Mouse (Mus musculus) neural tube, embryonic 11.5 days (tissue): ENCODE results near the gene Hfe. TPM values are rescaled to one million over a fixed set of nuclear protein-coding genes. Genes with fewer than 3 reads are reported as not detected.
"Not testable (repeated sequence)": the region's sequence is repeated elsewhere in the genome, so short reads cannot be mapped to it uniquely, and the experiment has no call there.

Source experiments
- ATAC-seq: fragments of 200-750 bp; cut with Nextera tagmentation; 2 replicates; pipeline ENCODE4 v1.8.0; 2017; ENCODE audit warnings: moderate number of reproducible peaks, mild to moderate bottlenecking, moderate TSS enrichment, moderate library complexity; ENCODE audit not compliant: insufficient read depth, low FRiP score, low TSS enrichment
- DNase-seq: peaks from one replicate; pipeline ENCODE4 v3.0.0-alpha.2; 2015; ENCODE audit warnings: low spot score
- H3K27ac ChIP-seq: fragments of 300-500 bp; sonication (generic); 2 replicates; pipeline ENCODE4 v1.5.1; 2014; ENCODE audit warnings: low read depth, mild to moderate bottlenecking, low read length
- H3K27me3 ChIP-seq: fragments of 300-500 bp; sonication (generic); 2 replicates; pipeline ENCODE4 v1.6.1; 2014; ENCODE audit warnings: mild to moderate bottlenecking, low read length, mixed read lengths; ENCODE audit not compliant: control insufficient read depth, insufficient read depth
- H3K36me3 ChIP-seq: fragments of 300-500 bp; sonication (generic); 2 replicates; pipeline ENCODE4 v1.6.1; 2014; ENCODE audit warnings: mild to moderate bottlenecking, low read length, moderate library complexity, mixed read lengths; ENCODE audit not compliant: control insufficient read depth, insufficient read depth
- H3K4me1 ChIP-seq: fragments of 300-500 bp; sonication (generic); 2 replicates; pipeline ENCODE4 v1.6.1; 2014; ENCODE audit warnings: low read length, mixed read lengths; ENCODE audit not compliant: control insufficient read depth, insufficient read depth
- H3K4me2 ChIP-seq: fragments of 300-500 bp; sonication (generic); 2 replicates; pipeline ENCODE4 v1.6.1; 2014; ENCODE audit warnings: low read depth, mild to moderate bottlenecking, moderate library complexity
- H3K4me3 ChIP-seq: fragments of 300-500 bp; sonication (generic); 2 replicates; pipeline ENCODE4 v1.5.1; 2014; ENCODE audit warnings: low read depth, low read length
- H3K9ac ChIP-seq: fragments of 300-500 bp; sonication (generic); 2 replicates; pipeline ENCODE4 v1.6.1; 2014; ENCODE audit warnings: mild to moderate bottlenecking, low read length
- H3K9me3 ChIP-seq: fragments of 300-500 bp; sonication (generic); 2 replicates; pipeline ENCODE4 v1.6.1; 2016; ENCODE audit warnings: low read length; ENCODE audit not compliant: control insufficient read depth
- WGBS: fragments of 180-500 bp; shearing (Covaris S2); extraction: QIAGEN DNeasy Blood & Tissue Kit; methylation state at CpG from one replicate; pipeline ENCODE4 v1.1.7; 2014; 5-methylcytosine and 5-hydroxymethylcytosine counted together
- polyA plus RNA-seq: library from polyadenylated mRNA; unstranded; fragments of >200 nt; fragmentation: Nextera tagmentation; extraction: Ambion mirVana; gene quantifications from 2 replicates; pipeline ENCODE4 v1.2.1, GENCODE M21; 2014

Hfe gene
- polyA plus RNA-seq, 1 experiment from 2014 or later, result 3.3 TPM

DNA sequence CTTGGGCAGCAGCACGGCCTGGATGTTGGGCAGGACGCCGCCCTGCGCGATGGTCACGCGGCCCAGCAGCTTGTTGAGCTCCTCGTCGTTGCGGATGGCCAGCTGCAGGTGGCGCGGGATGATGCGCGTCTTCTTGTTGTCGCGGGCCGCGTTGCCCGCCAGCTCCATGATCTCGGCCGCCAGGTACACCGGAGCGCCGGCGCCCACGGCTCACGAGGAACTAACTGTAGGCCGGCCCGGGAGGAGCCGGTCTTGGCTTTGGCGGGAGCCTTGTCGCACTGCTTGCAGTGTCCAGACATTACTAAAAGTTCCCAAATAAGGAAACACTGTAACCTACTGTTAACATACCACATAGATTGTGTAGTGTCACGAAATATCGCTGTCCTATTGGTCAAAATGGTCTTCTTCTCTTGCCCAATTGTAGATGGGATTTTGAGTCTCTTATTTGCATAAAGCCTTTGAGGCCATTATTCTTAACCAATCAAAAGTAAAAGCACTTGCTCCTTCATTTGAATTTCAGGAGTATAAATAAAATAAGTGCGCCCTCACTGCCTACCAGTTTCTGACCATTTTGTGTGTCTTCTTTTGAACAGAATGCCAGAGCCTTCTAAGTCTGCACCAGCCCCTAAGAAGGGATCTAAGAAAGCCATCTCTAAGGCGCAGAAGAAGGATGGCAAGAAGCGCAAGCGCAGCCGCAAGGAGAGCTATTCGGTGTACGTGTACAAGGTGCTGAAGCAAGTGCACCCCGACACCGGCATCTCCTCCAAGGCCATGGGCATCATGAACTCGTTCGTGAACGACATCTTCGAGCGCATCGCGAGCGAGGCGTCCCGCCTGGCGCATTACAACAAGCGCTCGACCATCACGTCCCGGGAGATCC, 35.8 kb upstream of the Hfe start, which contains the start of gene Hist1h2bb:
Gene Hist1h2bb, plus strand, starts transcription at position 534 of the 880 bp plus-strand sequence.
- not testable (repeated sequence) for H3K27me3 ChIP-seq, H3K36me3 ChIP-seq, H3K9me3 ChIP-seq
- Histone ChIP-seq H3K4me1 (peaks cover 13% of the 10 kb centered on the region; the same call in 1 of the 2 replicates), H3K4me3 (peak within 1 kb of the TSS; percentile 36), H3K9ac (peak within 1 kb of the TSS; percentile 63), H3K4me2 (peak within 1 kb of the TSS; percentile 58), H3K27ac (peak within 1 kb of the TSS; percentile 98)
- under 1% methylated on average over 36 of the region's 58 CpGs for WGBS
- DNase-seq (peak; percentile 82), ATAC-seq (peak; percentile 89)

DNA sequence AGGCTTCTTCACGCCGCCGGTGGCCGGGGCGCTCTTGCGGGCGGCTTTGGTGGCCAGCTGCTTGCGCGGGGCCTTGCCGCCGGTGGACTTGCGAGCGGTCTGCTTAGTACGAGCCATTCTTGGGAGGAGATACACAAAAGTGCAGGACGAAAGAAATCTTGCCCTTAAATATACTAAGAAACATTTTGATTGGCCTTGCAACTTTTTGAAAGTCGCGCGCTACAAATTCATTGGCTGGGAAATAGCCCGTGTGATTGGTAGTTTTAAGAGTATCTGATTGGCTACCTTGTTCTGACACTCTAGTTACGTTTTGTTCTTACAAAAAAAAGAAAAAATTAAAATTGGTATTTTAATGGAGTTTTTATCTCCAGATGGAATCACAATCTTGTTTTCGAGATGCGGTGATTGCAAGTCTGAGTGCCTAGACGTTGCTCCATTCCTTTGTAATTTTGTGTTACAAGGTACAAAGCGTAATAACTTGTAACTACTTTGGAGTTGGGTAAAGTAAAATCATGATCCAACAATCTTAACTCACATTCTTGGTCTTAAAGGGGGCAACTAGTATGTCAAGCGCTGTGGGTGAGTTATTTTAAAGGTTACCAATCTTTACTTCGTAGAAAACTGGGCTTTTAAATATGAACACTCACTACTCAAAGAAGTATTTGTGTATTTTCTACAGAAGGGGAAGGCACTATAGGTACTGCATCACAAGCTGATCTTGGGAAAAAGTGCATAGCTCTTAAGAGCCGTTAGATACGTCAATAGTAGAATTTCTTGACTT, 34.9 kb upstream of the Hfe start, which contains the start of gene Hist1h3c:
Gene Hist1h3c, minus strand, starts transcription at position 222 of the 781 bp plus-strand sequence.
- H3K4me2 ChIP-seq, result peak within 1 kb of the TSS; percentile 58
- peak within 1 kb of the TSS; percentile 98 for H3K27ac ChIP-seq
- peaks cover 13% of the 10 kb centered on the region; the same call in 1 of the 2 replicates for H3K4me1 ChIP-seq
- under 1% methylated on average over 24 of the region's 28 CpGs for WGBS
- no peaks in the 10 kb centered on the region for H3K9me3 ChIP-seq
- H3K4me3 ChIP-seq, result peak within 1 kb of the TSS; percentile 36
- DNase-seq, result peak; percentile 87
- peak within 1 kb of the TSS; percentile 63 for H3K9ac ChIP-seq
- no peaks in the 10 kb centered on the region for H3K27me3 ChIP-seq
- ATAC-seq, result peak; percentile 76
- H3K36me3 ChIP-seq, result no peaks in the 10 kb centered on the region

DNA sequence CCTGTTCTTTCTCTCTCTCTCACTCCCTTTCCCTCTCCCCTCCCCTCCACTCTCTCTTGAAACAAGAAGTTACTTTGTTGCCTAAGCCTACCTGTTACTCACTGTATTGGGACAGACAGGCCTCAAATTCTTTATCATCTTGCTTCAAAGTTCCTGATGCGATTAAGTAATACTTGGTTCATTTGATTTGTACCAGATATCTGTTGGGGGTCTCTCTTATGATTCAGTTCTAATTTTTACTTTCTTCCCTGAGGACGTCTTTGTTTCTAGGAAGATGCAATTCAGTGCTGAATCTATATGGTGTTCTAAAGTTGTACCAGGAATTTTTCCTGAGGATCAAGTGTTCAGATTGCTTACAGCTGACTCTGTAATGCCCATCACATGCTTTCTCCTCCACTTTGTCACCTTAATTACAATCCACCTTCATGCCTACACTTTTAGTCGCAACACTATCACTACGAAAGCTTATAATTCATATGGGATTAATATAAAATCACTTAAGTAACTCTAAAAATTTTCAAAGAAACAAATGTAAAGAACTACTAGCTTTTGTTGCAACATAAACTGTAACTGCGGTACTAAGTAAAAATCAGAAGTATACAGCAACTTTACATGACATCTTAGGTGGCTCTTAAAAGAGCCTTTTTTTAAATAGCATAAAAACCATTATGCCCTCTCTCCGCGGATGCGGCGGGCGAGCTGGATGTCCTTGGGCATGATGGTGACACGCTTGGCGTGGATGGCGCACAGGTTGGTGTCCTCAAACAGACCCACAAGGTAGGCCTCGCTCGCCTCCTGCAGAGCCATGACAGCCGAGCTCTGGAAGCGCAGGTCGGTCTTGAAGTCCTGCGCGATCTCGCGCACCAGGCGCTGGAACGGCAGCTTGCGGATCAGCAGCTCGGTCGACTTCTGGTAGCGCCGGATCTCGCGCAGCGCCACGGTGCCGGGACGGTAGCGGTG, 34.0 kb upstream of the Hfe start:
- no peaks in the 10 kb centered on the region for H3K9me3 ChIP-seq
- ATAC-seq (no peak), DNase-seq (no peak)
- peak overlapping the region; percentile 70; the same call in 1 of the 2 replicates for H3K27ac ChIP-seq
- 3% methylated on average over 20 of the region's 36 CpGs for WGBS
- peak overlapping the region; percentile 32 for H3K4me3 ChIP-seq
- peak overlapping the region; percentile 60 for H3K9ac ChIP-seq
- peaks cover 16% of the 10 kb centered on the region; the same call in 1 of the 2 replicates for H3K4me1 ChIP-seq
- no peaks in the 10 kb centered on the region for H3K36me3 ChIP-seq
- peak overlapping the region; percentile 58 for H3K4me2 ChIP-seq
- H3K27me3 ChIP-seq, result no peaks in the 10 kb centered on the region

DNA sequence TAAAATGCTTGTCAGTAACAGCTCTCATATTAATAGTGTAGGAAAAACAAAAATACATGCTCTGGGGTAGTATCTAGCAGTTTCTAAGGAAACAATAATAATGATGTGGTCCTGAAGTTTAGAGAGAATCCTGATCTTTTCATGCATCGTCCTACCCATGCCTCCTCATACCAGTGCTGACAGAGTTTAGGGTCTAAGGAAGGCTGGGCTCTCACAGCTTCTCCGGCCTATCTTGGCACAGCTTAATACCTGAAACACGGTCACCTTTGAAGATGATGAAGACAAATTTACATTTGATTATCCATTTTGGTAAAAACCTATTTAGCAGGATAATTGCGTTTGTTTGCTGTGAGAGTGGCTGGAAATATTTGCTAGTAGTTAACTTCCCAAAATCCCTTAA, 33.3 kb upstream of the Hfe start:
- WGBS, result 53% methylated on average over 4 of the region's 4 CpGs
- ATAC-seq (no peak), DNase-seq (no peak)
- no peak overlapping the region; the same call in 1 of the 2 replicates for H3K9ac ChIP-seq
- no peaks in the 10 kb centered on the region for H3K9me3 ChIP-seq
- H3K4me2 ChIP-seq, result peak overlapping the region; percentile 11; the same call in 1 of the 2 replicates
- H3K4me1 ChIP-seq, result peaks cover 18% of the 10 kb centered on the region; the same call in 1 of the 2 replicates
- H3K4me3 ChIP-seq, result peak overlapping the region; percentile 32; the same call in 1 of the 2 replicates
- H3K27me3 ChIP-seq, result no peaks in the 10 kb centered on the region
- no peaks in the 10 kb centered on the region for H3K36me3 ChIP-seq
- H3K27ac ChIP-seq, result peak overlapping the region; percentile 70; the same call in 1 of the 2 replicates

DNA sequence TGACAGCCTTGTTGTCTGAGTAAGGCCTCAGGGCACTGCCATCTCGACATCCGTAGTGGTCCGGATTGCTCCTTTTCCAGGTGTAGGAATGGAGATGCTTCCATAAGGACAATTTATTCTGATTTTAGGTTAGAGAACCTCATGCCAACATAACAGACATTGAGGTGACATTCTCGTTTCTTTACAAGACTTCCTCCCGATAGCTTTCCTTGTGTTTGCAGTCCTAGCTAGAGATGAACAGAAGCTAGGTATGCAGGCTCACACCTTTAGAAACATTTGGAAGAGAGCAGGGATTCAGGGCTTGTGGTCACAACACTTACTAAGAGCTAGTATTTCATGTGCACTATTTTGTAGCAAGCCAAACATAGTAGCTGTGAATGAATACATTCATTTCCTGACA, 32.6 kb upstream of the Hfe start:
- no peak overlapping the region for H3K4me2 ChIP-seq
- H3K4me3 ChIP-seq, result no peak overlapping the region
- no peaks in the 10 kb centered on the region for H3K36me3 ChIP-seq
- no peak overlapping the region for H3K27ac ChIP-seq
- ATAC-seq (no peak), DNase-seq (no peak)
- H3K4me1 ChIP-seq, result peaks cover 18% of the 10 kb centered on the region; the same call in 1 of the 2 replicates
- no peaks in the 10 kb centered on the region for H3K9me3 ChIP-seq
- 91% methylated on average over 5 of the region's 5 CpGs for WGBS
- no peaks in the 10 kb centered on the region for H3K27me3 ChIP-seq
- no peak overlapping the region for H3K9ac ChIP-seq

DNA sequence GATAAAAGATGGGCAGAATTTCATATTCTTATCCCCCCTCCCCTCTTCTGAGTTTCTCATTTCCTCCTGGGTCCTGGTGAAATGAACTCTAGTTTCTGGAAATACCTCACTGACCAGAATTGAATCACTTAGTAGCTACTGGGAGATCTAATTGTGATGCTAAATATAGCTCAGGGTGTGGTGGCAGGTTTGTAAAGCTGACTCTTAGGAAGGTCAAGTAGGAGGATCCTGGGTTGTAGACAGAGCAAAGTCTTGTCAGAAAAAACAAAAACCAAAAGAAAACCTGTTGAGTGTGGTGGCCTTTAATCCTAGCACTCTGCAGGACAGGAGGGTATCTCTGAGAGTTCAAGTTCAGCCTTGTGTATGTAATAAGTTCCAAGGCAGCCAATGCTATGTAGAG, 31.4 kb upstream of the Hfe start:
- no peak for ATAC-seq
- Histone ChIP-seq H3K9ac (no peak overlapping the region), H3K9me3 (no peaks in the 10 kb centered on the region), H3K36me3 (no peaks in the 10 kb centered on the region), H3K4me1 (peaks cover 10% of the 10 kb centered on the region; the same call in 1 of the 2 replicates), H3K27me3 (no peaks in the 10 kb centered on the region), H3K4me3 (no peak overlapping the region), H3K4me2 (no peak overlapping the region), H3K27ac (no peak overlapping the region)
- no peak for DNase-seq

DNA sequence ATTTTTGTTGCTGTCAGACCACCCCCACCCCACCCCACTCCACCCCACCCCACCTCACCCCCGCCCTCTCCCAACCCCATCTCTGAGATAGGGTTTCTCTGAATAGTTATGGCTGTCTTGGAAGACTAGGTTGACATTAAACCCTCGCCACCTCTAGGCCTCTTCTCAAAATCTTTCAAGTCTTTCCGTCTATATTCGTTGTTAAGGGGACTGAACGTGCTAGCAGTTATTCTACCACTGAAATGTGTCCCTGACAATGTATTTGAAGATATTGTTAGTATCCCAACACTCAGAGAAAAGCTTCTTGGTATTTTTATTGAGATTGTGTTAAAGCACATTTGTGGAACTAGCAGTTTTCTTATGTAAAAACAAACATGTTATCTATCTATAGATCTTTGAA, 30.3 kb upstream of the Hfe start:
- Histone ChIP-seq H3K27ac (no peak overlapping the region), H3K4me3 (no peak overlapping the region), H3K27me3 (no peaks in the 10 kb centered on the region), H3K9ac (no peak overlapping the region), H3K4me1 (peaks cover 10% of the 10 kb centered on the region; the same call in 1 of the 2 replicates), H3K36me3 (no peaks in the 10 kb centered on the region), H3K9me3 (no peaks in the 10 kb centered on the region), H3K4me2 (peak overlapping the region; percentile 93; the same call in 1 of the 2 replicates)
- WGBS, result 68% methylated on average over 5 of the region's 5 CpGs
- DNase-seq (no peak), ATAC-seq (no peak)
